Mouse (Mus musculus) myocyte (in vitro differentiated cells): ENCODE results near the gene E2f3.

Experiments used
- E2F4 ChIP-seq: IDR thresholded peaks from one replicate; pipeline ENCODE4 v1.6.1; 2011; ENCODE audit warnings: mild to moderate bottlenecking, control low read depth, moderate library complexity; ENCODE audit not compliant: insufficient read depth
- POLR2A ChIP-seq: IDR thresholded peaks from one replicate; pipeline ENCODE4 v1.6.1; 2011; ENCODE audit warnings: low read depth, mild to moderate bottlenecking, control low read depth, moderate library complexity; ENCODE audit not compliant: insufficient read length
- USF1 ChIP-seq: IDR thresholded peaks from one replicate; pipeline ENCODE4 v1.6.1; 2011; ENCODE audit warnings: low read depth, mild to moderate bottlenecking, control low read depth, moderate library complexity

DNA sequence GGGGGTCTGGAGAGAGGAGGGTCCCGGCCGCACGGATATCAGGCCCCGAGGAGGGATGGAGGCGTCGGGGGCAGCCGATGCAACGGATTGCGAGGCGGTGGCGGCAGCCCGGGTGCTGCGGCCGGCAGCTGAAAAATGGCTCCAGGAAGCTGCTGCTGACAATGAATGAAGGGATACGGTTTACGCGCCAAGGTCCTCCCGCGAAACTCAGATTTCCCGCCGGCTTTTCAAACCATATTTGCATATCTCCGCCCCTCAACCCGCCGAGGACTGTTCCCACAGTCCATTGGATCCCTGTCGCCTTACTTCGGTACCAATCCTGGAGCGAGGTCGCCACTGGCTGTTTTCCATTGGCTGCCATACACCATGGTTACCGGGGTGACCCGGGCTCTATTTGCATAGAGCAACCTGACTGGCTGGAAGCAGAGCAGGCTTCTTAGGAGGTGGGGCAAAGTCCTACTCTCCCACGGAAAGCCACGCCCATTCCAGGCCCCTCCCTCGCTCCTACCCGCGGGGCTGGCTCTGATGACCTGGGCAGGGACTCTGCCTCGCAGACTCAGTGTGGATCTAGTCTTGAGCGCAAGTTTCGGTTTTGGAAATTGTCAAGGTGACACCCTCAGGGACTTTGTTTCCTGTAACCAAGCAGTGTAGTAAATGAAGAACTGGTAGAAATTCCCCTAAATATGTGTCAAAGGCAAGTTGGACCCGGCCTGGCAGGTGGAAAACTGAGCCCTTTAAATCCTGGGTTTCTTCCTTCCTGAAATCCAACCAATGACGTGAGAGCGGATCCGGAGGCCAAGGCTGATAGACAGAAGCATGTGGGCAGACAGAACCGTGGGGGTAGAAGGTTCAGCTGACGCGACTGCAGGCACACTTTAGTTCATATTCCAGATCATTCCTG lies at the start of gene E2f3:
- peak; percentile 100 for TF ChIP-seq E2F4
- no peak for TF ChIP-seq USF1
- TF ChIP-seq POLR2A: peak; percentile 88
